Mouse (Mus musculus): Measurements from ENCODE around the gene Atg7. TPM values are rescaled to one million over a fixed set of nuclear protein-coding genes. Genes with fewer than 3 reads are reported as not detected.

Gene Atg7
- 30.7 TPM for polyA plus RNA-seq (2017; shearing (Covaris generic))

DNA sequence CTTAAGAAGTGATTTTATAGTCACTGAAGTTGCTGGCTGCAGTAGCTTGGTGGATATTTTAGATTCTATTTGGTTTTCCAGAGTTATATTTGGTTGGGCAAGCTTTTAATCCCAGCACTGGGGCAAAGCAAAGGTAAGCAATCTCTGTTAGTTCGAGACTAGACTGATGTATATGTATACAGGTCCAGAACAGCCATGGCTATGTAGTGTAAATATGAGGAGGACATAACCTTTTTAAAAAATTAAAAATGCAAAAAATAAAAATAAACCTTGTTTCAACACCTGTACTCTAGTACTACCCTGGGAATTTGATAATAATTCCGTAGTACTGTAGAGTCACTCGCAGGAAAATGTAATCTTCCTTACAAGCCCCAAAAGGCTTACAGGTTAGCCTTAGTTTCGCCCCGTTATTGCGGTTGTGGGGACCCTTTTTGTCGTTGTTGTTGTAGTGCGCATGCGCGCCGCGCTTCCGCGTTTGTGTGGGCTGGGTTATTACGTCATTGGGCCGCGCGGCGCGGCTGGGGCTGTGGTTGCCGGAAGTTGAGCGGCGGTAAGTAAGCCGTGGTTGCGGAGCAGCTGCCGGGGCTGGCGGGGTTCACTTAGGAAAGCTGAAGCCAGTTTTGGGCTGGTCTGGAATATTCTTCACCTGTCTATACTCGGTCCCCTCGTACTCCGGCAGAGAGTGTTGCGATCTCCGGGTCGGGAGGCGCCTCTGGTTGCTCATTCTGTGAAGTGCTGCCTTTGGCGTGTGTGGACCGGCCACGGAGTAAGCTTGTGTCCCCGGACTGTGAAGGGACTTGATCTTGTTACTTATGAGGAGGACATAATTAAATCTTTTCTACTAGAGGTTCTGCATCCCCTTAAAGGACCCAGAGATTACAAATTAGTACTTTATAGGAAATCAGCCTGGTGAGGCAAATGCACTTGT lies at the start of gene Atg7:
TSS of gene Atg7 (plus strand) at position 497 of the 928 bp plus-strand sequence.

Other genes starting within 250 kb of the Atg7 start
- gene Hrh1, start 245.2 kb upstream of the Atg7 start, polyA plus RNA-seq (2017; shearing (Covaris generic)) = not detected

Measured in effector memory CD4-positive, alpha-beta T cell, adult 5 months (primary cell).